Mouse (Mus musculus) embryonic facial prominence, embryonic 11.5 days (tissue): ENCODE measurements around the gene Cnr1. TPM values are rescaled to one million over a fixed set of nuclear protein-coding genes. Genes with fewer than 3 reads are reported as not detected.

ENCODE experiments used
- ATAC-seq: fragments of 200-750 bp; cut with Nextera tagmentation; replicated peaks from 2 replicates; pipeline ENCODE4 v1.8.0; 2017; ENCODE audit warnings: low read depth; ENCODE audit not compliant: insufficient number of reproducible peaks, low FRiP score, low TSS enrichment
- DNase-seq: peaks from one replicate; pipeline ENCODE4 v3.0.0-alpha.2; 2015; ENCODE audit warnings: low spot score
- H3K27ac ChIP-seq: fragments of 300-500 bp; sonication (generic); replicated peaks from 2 replicates; pipeline ENCODE4 v1.5.1; 2014; ENCODE audit warnings: mild to moderate bottlenecking, low read depth, low read length, control low read depth
- H3K27me3 ChIP-seq: fragments of 300-500 bp; sonication (generic); 2 replicates; pipeline ENCODE4 v1.6.1; 2014; ENCODE audit warnings: mild to moderate bottlenecking, low read length, moderate library complexity, mixed read lengths; ENCODE audit not compliant: control insufficient read depth, insufficient read depth
- H3K36me3 ChIP-seq: fragments of 300-500 bp; sonication (generic); replicated peaks from 2 replicates; pipeline ENCODE4 v1.6.1; 2014; ENCODE audit warnings: low read depth, mild to moderate bottlenecking, low read length, moderate library complexity, mixed read lengths; ENCODE audit not compliant: control insufficient read depth, insufficient read depth
- H3K4me1 ChIP-seq: fragments of 300-500 bp; sonication (generic); 2 replicates; pipeline ENCODE4 v1.6.1; 2014; ENCODE audit warnings: low read length, mixed read lengths; ENCODE audit not compliant: control insufficient read depth, insufficient read depth
- H3K4me2 ChIP-seq: fragments of 300-500 bp; sonication (generic); 2 replicates; pipeline ENCODE4 v1.6.1; 2014; ENCODE audit warnings: low read depth, mild to moderate bottlenecking, control low read depth, low read length, moderate library complexity
- H3K4me3 ChIP-seq: fragments of 300-500 bp; sonication (generic); 2 replicates; pipeline ENCODE4 v1.5.1; 2014; ENCODE audit warnings: low read depth, low read length, control low read depth
- H3K9ac ChIP-seq: fragments of 300-500 bp; sonication (generic); replicated peaks from 2 replicates; pipeline ENCODE4 v1.6.1; 2014; ENCODE audit warnings: mild to moderate bottlenecking, control low read depth, low read length
- H3K9me3 ChIP-seq: fragments of 300-500 bp; sonication (generic); replicated peaks from 2 replicates; pipeline ENCODE4 v1.6.1; 2016; ENCODE audit warnings: mild to moderate bottlenecking, low read length, inconsistent platforms, mixed read lengths; ENCODE audit not compliant: control insufficient read depth
- WGBS: fragments of 180-500 bp; shearing (Covaris S2); extraction: QIAGEN DNeasy Blood & Tissue Kit; methylation state at CpG from one replicate; pipeline ENCODE4 v1.1.7; 2014; 5-methylcytosine and 5-hydroxymethylcytosine counted together
- polyA plus RNA-seq: library from polyadenylated mRNA; unstranded; fragments of >200 nt; fragmentation: Nextera tagmentation; extraction: Ambion mirVana; gene quantifications from 2 replicates; pipeline ENCODE4 v1.2.1, GENCODE M21; 2014

Gene Cnr1
- polyA plus RNA-seq, 1 experiment from 2014 or later = 6.8 TPM

GRCm38 (mm10) chr4:33901659-33902058 lies 22.7 kb upstream of the Cnr1 start:
- DNase-seq = no peak
- no peak overlapping the region for H3K9ac ChIP-seq
- ATAC-seq = no peak
- no peaks in the 10 kb centered on the region for H3K27me3 ChIP-seq
- 88% methylated on average over 3 of the region's 3 CpGs for WGBS
- no peak overlapping the region for H3K4me2 ChIP-seq
- H3K36me3 ChIP-seq = no peaks in the 10 kb centered on the region
- H3K27ac ChIP-seq = no peak overlapping the region
- H3K9me3 ChIP-seq = no peaks in the 10 kb centered on the region
- no peaks in the 10 kb centered on the region for H3K4me1 ChIP-seq
- no peak overlapping the region for H3K4me3 ChIP-seq

- no peak overlapping the region for H3K9ac ChIP-seq
- no peaks in the 10 kb centered on the region for H3K4me1 ChIP-seq
- no peak overlapping the region for H3K4me3 ChIP-seq
- no peak overlapping the region for H3K27ac ChIP-seq
- no peaks in the 10 kb centered on the region for H3K27me3 ChIP-seq
- H3K36me3 ChIP-seq = no peaks in the 10 kb centered on the region
- H3K4me2 ChIP-seq = no peak overlapping the region
- ATAC-seq (no peak), DNase-seq (no peak)
- H3K9me3 ChIP-seq = no peaks in the 10 kb centered on the region
- 80% methylated on average over 1 of the region's 1 CpGs for WGBS
Measured at GRCm38 (mm10) chr4:33903812-33904340, 20.5 kb upstream of the Cnr1 start.

GRCm38 (mm10) chr4:33904826-33905225 lies 19.6 kb upstream of the Cnr1 start:
- Histone ChIP-seq H3K4me2 (no peak overlapping the region), H3K9ac (no peak overlapping the region), H3K36me3 (no peaks in the 10 kb centered on the region), H3K4me1 (no peaks in the 10 kb centered on the region), H3K27ac (no peak overlapping the region), H3K9me3 (no peaks in the 10 kb centered on the region), H3K4me3 (no peak overlapping the region), H3K27me3 (no peaks in the 10 kb centered on the region)
- DNase-seq = no peak
- ATAC-seq = no peak
- WGBS = 71% methylated on average over 4 of the region's 4 CpGs

GRCm38 (mm10) chr4:33908786-33909185 lies 15.6 kb upstream of the Cnr1 start:
- ATAC-seq (no peak), DNase-seq (no peak)
- Histone ChIP-seq H3K9ac (no peak overlapping the region), H3K27me3 (no peaks in the 10 kb centered on the region), H3K4me2 (no peak overlapping the region), H3K36me3 (no peaks in the 10 kb centered on the region), H3K27ac (no peak overlapping the region), H3K4me3 (no peak overlapping the region), H3K9me3 (no peaks in the 10 kb centered on the region), H3K4me1 (no peaks in the 10 kb centered on the region)
- 42% methylated on average over 3 of the region's 3 CpGs for WGBS

GRCm38 (mm10) chr4:33915730-33916129 lies 8.7 kb upstream of the Cnr1 start:
- WGBS = 82% methylated on average over 5 of the region's 5 CpGs
- DNase-seq = no peak
- Histone ChIP-seq H3K4me2 (no peak overlapping the region), H3K27ac (no peak overlapping the region), H3K9me3 (no peaks in the 10 kb centered on the region), H3K4me3 (no peak overlapping the region), H3K36me3 (no peaks in the 10 kb centered on the region), H3K27me3 (no peaks in the 10 kb centered on the region), H3K9ac (no peak overlapping the region), H3K4me1 (no peaks in the 10 kb centered on the region)
- no peak for ATAC-seq

- Histone ChIP-seq H3K9me3 (no peaks in the 10 kb centered on the region), H3K9ac (no peak overlapping the region), H3K4me2 (no peak overlapping the region), H3K4me3 (no peak overlapping the region), H3K27me3 (no peaks in the 10 kb centered on the region), H3K27ac (no peak overlapping the region), H3K4me1 (no peaks in the 10 kb centered on the region), H3K36me3 (no peaks in the 10 kb centered on the region)
- DNase-seq = no peak
- WGBS = 41% methylated on average over 5 of the region's 5 CpGs
- no peak for ATAC-seq
Measured at GRCm38 (mm10) chr4:33920807-33921206, 3.6 kb upstream of the Cnr1 start.

GRCm38 (mm10) chr4:33923151-33923760 lies 1.1 kb upstream of the Cnr1 start:
- no peaks in the 10 kb centered on the region for H3K27me3 ChIP-seq
- DNase-seq = peak; percentile 25

GRCm38 (mm10) chr4:33923761-33924233 lies 596 bp upstream of the Cnr1 start:
- H3K9ac ChIP-seq = peak overlapping the region; percentile 78
- DNase-seq (peak; percentile 64), ATAC-seq (peak; percentile 68)
- under 1% methylated on average over 40 of the region's 55 CpGs for WGBS
- no peaks in the 10 kb centered on the region for H3K4me1 ChIP-seq
- H3K27me3 ChIP-seq = no peaks in the 10 kb centered on the region
- H3K9me3 ChIP-seq = no peaks in the 10 kb centered on the region
- H3K36me3 ChIP-seq = no peaks in the 10 kb centered on the region
- peak overlapping the region; percentile 76 for H3K27ac ChIP-seq
- peak overlapping the region; percentile 61 for H3K4me3 ChIP-seq
- peak overlapping the region; percentile 95 for H3K4me2 ChIP-seq

More at GRCm38 (mm10) chr4:33923151-33923760, 1.1 kb upstream of the Cnr1 start:
- H3K4me1 ChIP-seq = no peaks in the 10 kb centered on the region
- peak overlapping the region; percentile 25 for H3K9ac ChIP-seq
- peak; percentile 2; the same call in 1 of the 2 replicates for ATAC-seq
- 2% methylated on average over 19 of the region's 19 CpGs for WGBS
- peak overlapping the region; percentile 95 for H3K4me2 ChIP-seq
- peak overlapping the region; percentile 61 for H3K4me3 ChIP-seq
- no peak overlapping the region for H3K27ac ChIP-seq
- H3K36me3 ChIP-seq = no peaks in the 10 kb centered on the region
- no peaks in the 10 kb centered on the region for H3K9me3 ChIP-seq
